Mouse (Mus musculus) liver, postnatal 0 days (tissue): ENCODE measurements at regions not wholly inside any gene's neighbourhood (a gene's known extent, or its start where the extent isn't known, plus 50 kb on each side); places are given as distances from the start of the nearest gene placed in this dataset.

ENCODE experiments used
- CTCF ChIP-seq: sonication (generic); IDR thresholded peaks from 2 replicates; pipeline ENCODE4 v1.5.1; 2016; ENCODE audit warnings: antibody characterized with exemption, low read depth
- EP300 ChIP-seq: IDR thresholded peaks from 2 replicates; pipeline ENCODE4 v1.6.1; 2016; ENCODE audit warnings: antibody characterized with exemption, low read depth, mild to moderate bottlenecking

DNA sequence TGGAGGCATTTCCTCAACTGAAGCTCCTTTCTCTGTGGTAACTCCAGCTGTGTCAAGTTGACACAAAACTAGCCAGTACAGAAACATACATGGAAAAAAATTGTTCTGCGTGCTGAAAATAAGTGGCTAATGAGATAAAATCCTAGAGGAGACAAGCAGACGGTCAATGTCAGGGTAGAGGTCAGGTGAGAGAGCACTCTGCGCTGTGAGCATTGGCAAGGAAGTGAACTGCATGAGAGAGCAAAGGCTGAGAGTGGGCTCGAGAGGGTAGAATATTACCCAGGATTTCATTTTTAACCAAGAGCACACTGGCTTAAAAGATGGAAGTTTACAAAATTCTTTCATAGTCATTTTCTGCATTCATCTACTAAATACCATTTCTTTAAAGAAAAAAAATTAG is 439.2 kb downstream of the Tns1 start:
- TF ChIP-seq EP300 (no peak), CTCF (no peak)
